Mouse (Mus musculus): ENCODE measurements at regions not wholly inside any gene's neighbourhood (a gene's known extent, or its start where the extent isn't known, plus 50 kb on each side); places are given as distances from the start of the nearest gene placed in this dataset.

DNA sequence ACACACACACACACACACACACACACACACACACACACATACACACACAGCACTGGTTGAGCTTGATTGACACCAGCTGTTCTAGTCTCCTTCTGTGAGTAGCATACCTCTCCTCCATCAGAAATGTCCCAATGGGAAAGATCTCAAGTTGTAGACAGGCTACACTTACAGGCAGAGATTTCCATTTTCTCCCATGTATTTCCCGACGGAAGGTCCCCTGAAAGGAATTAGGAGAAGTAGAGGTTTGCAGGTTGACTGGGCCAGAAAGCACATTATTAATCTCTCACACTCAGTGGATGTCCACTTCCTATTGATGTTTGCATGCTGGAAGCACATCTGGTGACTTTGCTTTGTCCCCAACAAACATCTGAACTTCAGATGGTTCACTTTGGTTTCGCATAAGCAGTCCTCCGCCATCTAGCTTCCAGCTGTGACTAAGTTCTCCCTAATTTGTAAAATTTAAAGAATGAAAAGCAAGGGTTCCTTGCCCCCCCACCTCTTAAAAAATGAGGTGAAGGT, 1323.8 kb upstream of the A1bg start:
- TF ChIP-seq POLR2A (IDR thresholded peaks at IDR 0.05; ENCODE audit: low read depth, low read length) (no peak), CTCF (IDR thresholded peaks at IDR 0.05; ENCODE audit: extremely low read depth, insufficient read length, insufficient replicate concordance, low read depth, low read length) (no peak)

Measured in small intestine, adult 2 months (tissue).